Mouse (Mus musculus) megakaryocyte, embryonic 14.5 days (primary cell): ENCODE measurements around the gene Ptprn2. TPM values are rescaled to one million over a fixed set of nuclear protein-coding genes. Genes with fewer than 3 reads are reported as not detected.

ENCODE experiments used
- H3K27me3 ChIP-seq: replicated peaks from 2 replicates; pipeline ENCODE3; 2012; ENCODE audit warnings: inconsistent platforms
- H3K36me3 ChIP-seq: replicated peaks from 2 replicates; pipeline ENCODE3; 2012; ENCODE audit warnings: low read length, inconsistent platforms, mixed read lengths
- H3K4me1 ChIP-seq: 2 replicates; pipeline ENCODE4 v1.6.1; 2012; ENCODE audit warnings: inconsistent platforms
- H3K4me3 ChIP-seq: replicated peaks from 2 replicates; pipeline ENCODE3; 2012; ENCODE audit warnings: moderate library complexity, mild to moderate bottlenecking, inconsistent platforms
- H3K9me3 ChIP-seq: 2 replicates; pipeline ENCODE4 v1.6.1; 2012; ENCODE audit warnings: inconsistent platforms
- FLI1 ChIP-seq: IDR thresholded peaks from 2 replicates; pipeline ENCODE4 v1.6.1; 2012; ENCODE audit warnings: low read length, inconsistent platforms, mixed read lengths
- GATA1 ChIP-seq: IDR thresholded peaks from 3 replicates; pipeline ENCODE4 v1.6.1; 2012; ENCODE audit warnings: mixed read lengths, low read length, inconsistent platforms, borderline replicate concordance
- polyA plus RNA-seq: library from polyadenylated mRNA; stranded (reverse); fragments of >175 nt; gene quantifications from 2 replicates; pipeline ENCODE4 v1.2.3, GENCODE M21; 2012; ENCODE audit warnings: low replicate concordance; ENCODE audit not compliant: insufficient read depth

The Ptprn2 gene
- polyA plus RNA-seq, 1 experiment: not detected

DNA sequence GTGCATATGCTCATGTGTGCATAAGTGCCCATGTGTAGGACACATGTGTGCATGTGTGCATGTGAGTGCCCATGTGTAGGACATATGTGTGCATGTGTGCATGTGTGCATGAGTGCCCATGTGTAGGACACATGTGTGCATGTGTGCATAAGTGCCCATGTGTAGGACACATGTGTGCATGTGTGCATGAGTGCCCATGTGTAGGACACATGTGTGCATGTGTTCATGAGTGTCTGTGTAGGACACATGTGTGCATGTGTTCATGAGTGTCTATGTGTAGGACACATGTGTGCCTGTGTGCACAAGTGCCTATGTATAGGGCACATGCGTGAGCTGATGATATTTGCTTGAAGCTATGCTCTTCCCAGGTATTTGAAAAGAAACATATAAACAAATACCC is 547.7 kb downstream of the Ptprn2 start:
- Histone ChIP-seq H3K9me3 (no peaks in the 10 kb centered on the region), H3K4me3 (no peak overlapping the region), H3K4me1 (no peaks in the 10 kb centered on the region), H3K36me3 (no peaks in the 10 kb centered on the region), H3K27me3 (no peaks in the 10 kb centered on the region)
- no peak for TF ChIP-seq FLI1
- no peak for TF ChIP-seq GATA1

DNA sequence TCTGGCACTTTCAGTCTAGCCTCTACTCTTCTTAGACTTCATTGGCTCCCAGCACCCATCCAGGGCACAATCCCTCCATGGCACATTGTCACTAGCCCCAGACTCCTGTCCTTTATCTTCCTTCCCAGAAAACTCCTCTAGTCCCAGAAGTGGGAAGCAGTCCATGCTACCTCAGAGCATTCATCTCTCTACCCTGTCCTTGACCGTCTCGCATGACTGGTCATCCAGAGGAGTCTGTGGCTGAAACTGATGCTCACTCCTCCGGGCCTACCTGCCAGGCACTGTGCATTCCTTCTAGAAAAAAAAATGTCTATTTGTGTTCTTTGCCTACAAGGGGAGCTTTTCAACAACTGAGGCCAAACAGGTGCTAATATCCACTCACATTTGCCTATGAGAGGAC is 549.0 kb downstream of the Ptprn2 start:
- H3K9me3 ChIP-seq: no peaks in the 10 kb centered on the region
- H3K36me3 ChIP-seq: no peaks in the 10 kb centered on the region
- no peaks in the 10 kb centered on the region for H3K27me3 ChIP-seq
- H3K4me3 ChIP-seq: no peak overlapping the region
- H3K4me1 ChIP-seq: no peaks in the 10 kb centered on the region
- no peak for TF ChIP-seq GATA1
- TF ChIP-seq FLI1: no peak

- Histone ChIP-seq H3K4me3 (no peak overlapping the region), H3K36me3 (no peaks in the 10 kb centered on the region), H3K27me3 (no peaks in the 10 kb centered on the region), H3K9me3 (peaks cover 3% of the 10 kb centered on the region), H3K4me1 (no peaks in the 10 kb centered on the region)
- TF ChIP-seq GATA1: no peak
- no peak for TF ChIP-seq FLI1
These were observed 549.7 kb downstream of the Ptprn2 start for GRCm38 (mm10) chr12:117035243-117035642.

- TF ChIP-seq FLI1 (no peak), GATA1 (no peak)
- peaks cover 13% of the 10 kb centered on the region for H3K9me3 ChIP-seq
These were observed 553.9 kb downstream of the Ptprn2 start for GRCm38 (mm10) chr12:117039411-117039810.

GRCm38 (mm10) chr12:117041409-117041808 is 555.9 kb downstream of the Ptprn2 start:
- no peak overlapping the region for H3K4me3 ChIP-seq
- no peak for TF ChIP-seq FLI1
- no peak for TF ChIP-seq GATA1

More at GRCm38 (mm10) chr12:117039411-117039810, 553.9 kb downstream of the Ptprn2 start:
- no peaks in the 10 kb centered on the region for H3K36me3 ChIP-seq
- H3K4me1 ChIP-seq: no peaks in the 10 kb centered on the region
- H3K4me3 ChIP-seq: no peak overlapping the region
- no peaks in the 10 kb centered on the region for H3K27me3 ChIP-seq

GRCm38 (mm10) chr12:117042706-117043105 is 557.2 kb downstream of the Ptprn2 start:
- Histone ChIP-seq H3K9me3 (peaks cover 13% of the 10 kb centered on the region), H3K27me3 (no peaks in the 10 kb centered on the region), H3K36me3 (no peaks in the 10 kb centered on the region), H3K4me1 (no peaks in the 10 kb centered on the region), H3K4me3 (no peak overlapping the region)
- TF ChIP-seq GATA1: no peak
- TF ChIP-seq FLI1: no peak

More at GRCm38 (mm10) chr12:117041409-117041808, 555.9 kb downstream of the Ptprn2 start:
- no peaks in the 10 kb centered on the region for H3K4me1 ChIP-seq
- peaks cover 13% of the 10 kb centered on the region for H3K9me3 ChIP-seq
- H3K27me3 ChIP-seq: no peaks in the 10 kb centered on the region
- H3K36me3 ChIP-seq: no peaks in the 10 kb centered on the region

DNA sequence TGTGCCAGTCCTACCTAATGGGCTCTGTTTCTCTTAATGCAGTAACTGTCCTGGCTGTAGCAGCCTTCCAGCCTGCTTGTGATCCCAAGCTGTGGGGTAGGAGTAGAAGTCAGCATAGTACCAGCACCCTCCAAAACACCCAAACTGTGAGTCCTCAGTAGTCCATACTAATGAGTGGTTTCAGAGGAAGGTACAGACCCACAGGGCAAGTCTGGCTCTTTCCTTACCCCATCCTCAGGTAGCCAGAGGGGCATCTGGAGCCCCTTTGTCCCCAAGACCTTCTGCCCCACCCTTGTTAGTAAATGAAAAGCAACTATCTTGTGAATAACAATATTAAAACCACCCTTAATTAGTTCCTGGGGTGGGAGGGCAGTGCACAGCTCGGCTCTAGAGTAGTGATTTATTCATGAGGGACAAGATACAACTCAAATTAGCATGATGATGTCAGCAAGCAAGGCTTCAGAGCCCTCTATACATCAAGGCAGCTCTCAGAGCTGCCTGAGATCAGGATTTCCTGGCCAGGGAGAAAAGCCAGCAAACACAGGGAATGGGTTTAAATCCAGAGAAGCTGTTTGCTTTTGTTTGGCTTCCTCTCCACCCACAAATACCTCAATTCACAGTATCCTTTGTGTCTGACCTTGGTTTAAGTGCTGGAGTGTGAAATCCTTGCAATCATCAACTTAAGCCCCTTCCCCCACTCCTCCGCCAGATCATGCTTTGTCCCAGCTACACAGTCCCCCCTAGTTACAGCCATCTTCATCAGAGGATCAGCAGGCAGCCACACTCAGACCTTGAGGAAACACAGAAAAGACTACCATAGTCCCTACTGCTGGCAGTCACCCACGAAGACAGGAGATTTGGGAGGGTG is 562.1 kb downstream of the Ptprn2 start:
- Histone ChIP-seq H3K4me1 (no peaks in the 10 kb centered on the region), H3K9me3 (peaks cover 3% of the 10 kb centered on the region; the same call in 1 of the 2 replicates), H3K36me3 (no peaks in the 10 kb centered on the region), H3K4me3 (no peak overlapping the region), H3K27me3 (no peaks in the 10 kb centered on the region)
- TF ChIP-seq FLI1 (no peak), GATA1 (no peak)

GRCm38 (mm10) chr12:117049829-117050228 is 564.3 kb downstream of the Ptprn2 start:
- Histone ChIP-seq H3K4me1 (no peaks in the 10 kb centered on the region), H3K4me3 (no peak overlapping the region), H3K9me3 (peaks cover 3% of the 10 kb centered on the region; the same call in 1 of the 2 replicates), H3K27me3 (no peaks in the 10 kb centered on the region), H3K36me3 (no peaks in the 10 kb centered on the region)
- TF ChIP-seq GATA1 (no peak), FLI1 (no peak)

- Histone ChIP-seq H3K27me3 (no peaks in the 10 kb centered on the region), H3K4me1 (no peaks in the 10 kb centered on the region), H3K4me3 (no peak overlapping the region), H3K36me3 (no peaks in the 10 kb centered on the region), H3K9me3 (peaks cover 13% of the 10 kb centered on the region)
- TF ChIP-seq GATA1 (no peak), FLI1 (no peak)
These were observed 567.8 kb downstream of the Ptprn2 start for GRCm38 (mm10) chr12:117053223-117053850.
